Mouse (Mus musculus): Measurements from ENCODE around the gene Sphk2.
"Not testable (repeated sequence)": the region's sequence is repeated elsewhere in the genome, so short reads cannot be mapped to it uniquely, and the experiment has no call there.

The Sphk2 gene

GRCm38 (mm10) chr7:45693921-45694591 is 23.7 kb downstream of the Sphk2 start, which contains the start of gene Sec1:
Gene Sec1 (minus strand): TSS chr7:45694402.
- DNase-seq (ENCODE audit: low spot score), result no peak

DNA sequence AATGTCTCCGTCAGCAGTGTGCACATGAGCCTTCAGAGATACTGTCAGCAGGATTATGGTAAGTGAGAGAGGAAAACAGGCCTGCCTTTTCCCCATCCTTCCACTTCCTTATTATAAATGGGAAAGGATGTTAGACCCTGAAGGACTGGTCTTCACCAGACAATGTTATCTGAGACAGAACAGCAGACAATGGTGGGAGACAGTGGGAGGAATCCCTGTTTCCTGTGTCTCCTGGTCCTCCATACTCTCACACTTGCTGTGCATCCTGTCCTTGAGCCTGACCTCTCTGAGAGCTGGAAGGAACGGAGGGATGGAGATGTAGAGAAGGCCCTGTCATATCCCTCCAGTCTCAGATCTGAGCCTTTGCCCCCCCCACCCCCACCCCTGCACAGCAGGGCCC is 25.4 kb downstream of the Sphk2 start:
- no peak for DNase-seq (ENCODE audit: low spot score)

GRCm38 (mm10) chr7:45689800-45690199 is 28.0 kb downstream of the Sphk2 start:
- no peak for DNase-seq (ENCODE audit: low spot score)

DNA sequence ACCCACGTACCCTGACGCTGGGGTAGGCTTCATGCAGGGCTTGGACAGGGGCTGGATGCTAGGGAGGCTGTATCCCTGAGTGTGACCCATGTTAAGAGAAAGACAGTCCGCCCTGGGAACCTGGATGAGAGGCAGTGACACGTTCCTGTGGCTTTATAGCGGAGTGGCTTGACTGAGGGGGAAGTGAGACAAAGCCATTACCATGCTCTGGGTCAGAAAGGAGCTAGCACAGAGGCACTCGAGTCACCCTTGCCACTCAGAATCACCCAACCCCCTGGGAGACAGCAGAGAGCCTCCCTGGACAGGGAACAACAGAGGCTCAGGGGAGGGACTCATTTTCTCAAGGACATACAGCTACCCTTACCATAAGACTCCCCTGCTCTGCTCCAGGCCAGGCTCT is 28.7 kb downstream of the Sphk2 start:
- DNase-seq (ENCODE audit: low spot score), result no peak

GRCm38 (mm10) chr7:45686841-45687240 is 31.0 kb downstream of the Sphk2 start:
- no peak for DNase-seq (ENCODE audit: low spot score)

- DNase-seq (ENCODE audit: low spot score), result no peak
These were observed 32.0 kb downstream of the Sphk2 start for GRCm38 (mm10) chr7:45685811-45686210.

- DNase-seq (ENCODE audit: low spot score), result no peak
These were observed 34.3 kb downstream of the Sphk2 start, which contains the start of gene Ntn5 for GRCm38 (mm10) chr7:45683396-45684050. Gene Ntn5 (plus strand): TSS chr7:45684022.

DNA sequence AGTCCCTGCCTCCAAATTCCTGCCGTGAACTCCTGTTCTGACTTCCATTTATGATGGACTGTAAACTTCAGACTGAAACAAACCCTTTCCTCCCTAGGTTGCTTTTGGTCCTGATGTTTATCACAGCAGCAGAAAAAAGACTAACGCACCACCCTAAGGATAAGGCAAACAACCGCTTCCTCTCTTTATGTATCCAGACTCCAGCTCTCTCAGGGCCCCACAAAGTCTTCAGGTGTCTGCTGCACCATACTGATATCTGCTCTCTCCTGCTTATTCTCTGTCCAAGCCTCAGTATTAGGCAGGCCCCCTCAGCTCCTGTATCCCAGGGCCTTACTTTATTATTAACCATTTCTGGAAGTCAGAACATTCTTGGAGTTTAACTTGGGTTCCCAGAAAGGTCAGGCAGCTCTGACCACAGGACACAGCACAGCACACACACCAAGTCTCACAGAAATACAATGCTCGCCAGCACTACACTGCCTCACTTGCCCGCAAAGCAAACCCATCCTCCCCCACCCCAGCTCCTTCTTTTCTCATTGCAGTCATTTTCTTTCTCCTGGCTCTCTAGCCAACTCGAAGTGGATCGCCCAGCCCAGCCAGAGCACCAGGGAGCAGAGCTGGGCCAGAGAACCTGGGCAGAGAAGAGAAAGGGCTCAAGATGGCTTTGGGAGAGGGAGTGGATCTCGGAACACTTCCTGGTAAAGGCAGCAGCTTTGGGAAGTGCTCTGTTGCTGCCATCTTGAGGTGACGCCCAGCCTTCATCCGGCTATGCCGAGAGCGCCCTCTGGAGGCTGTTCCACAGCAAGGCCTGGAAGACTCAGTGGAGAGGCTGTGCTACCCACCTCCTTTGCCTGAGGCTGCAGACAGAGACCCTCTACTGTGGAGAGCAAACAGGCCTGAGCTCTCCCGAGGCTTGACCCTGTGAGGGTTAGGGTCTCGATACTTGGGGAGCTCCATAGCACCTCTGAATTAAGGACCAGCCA is 35.4 kb downstream of the Sphk2 start:
- peak; percentile 86 for DNase-seq (ENCODE audit: low spot score)

GRCm38 (mm10) chr7:45681046-45681736 is 36.6 kb downstream of the Sphk2 start:
- no peak for DNase-seq (ENCODE audit: low spot score)

GRCm38 (mm10) chr7:45679966-45680621 is 37.7 kb downstream of the Sphk2 start:
- DNase-seq (ENCODE audit: low spot score), result no peak

DNA sequence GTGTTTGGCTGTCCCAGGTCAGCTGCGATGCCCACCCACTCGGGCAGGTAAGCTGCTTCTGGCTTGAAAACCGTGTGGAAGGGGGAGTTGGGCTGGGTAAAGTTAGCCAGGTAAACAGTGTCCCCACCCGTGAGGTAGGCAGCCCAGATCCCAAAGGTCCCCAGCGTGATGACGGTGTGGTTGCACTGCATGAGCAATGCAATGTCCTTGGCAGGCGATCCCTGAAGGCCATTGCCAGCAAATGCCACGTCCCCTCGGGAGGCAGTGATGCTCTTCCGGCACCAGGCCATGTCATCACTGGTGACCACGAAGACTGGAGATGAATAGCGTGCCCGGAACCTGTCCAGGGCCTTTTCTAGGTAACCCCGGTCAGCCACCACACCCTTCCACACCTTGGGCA is 39.3 kb downstream of the Sphk2 start:
- DNase-seq (ENCODE audit: low spot score), result no peak

- no peak for DNase-seq (ENCODE audit: low spot score)
These were observed 40.0 kb downstream of the Sphk2 start for GRCm38 (mm10) chr7:45677627-45678295.

DNA sequence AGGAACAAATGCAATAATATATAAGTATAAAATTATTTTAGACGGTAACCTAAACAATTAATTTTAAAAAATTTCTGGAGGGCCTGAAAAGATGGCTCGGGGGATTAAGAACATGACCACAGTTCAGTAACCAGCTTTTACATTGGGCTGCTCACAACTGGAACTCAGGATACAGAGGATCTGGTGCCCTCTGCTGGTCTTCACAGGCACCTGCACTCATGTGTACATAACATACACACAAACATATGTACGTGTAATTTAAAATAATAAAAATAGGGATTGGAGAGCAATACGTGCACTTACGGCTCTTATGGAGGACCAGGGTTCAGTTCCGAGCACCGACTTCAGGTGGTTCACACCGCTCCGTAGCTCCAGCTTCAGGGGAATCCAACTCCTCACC is 48.9 kb downstream of the Sphk2 start:
- DNase-seq (ENCODE audit: low spot score), result no peak

- no peak for DNase-seq (ENCODE audit: low spot score)
These were observed 50.0 kb downstream of the Sphk2 start for GRCm38 (mm10) chr7:45667761-45668160.

DNA sequence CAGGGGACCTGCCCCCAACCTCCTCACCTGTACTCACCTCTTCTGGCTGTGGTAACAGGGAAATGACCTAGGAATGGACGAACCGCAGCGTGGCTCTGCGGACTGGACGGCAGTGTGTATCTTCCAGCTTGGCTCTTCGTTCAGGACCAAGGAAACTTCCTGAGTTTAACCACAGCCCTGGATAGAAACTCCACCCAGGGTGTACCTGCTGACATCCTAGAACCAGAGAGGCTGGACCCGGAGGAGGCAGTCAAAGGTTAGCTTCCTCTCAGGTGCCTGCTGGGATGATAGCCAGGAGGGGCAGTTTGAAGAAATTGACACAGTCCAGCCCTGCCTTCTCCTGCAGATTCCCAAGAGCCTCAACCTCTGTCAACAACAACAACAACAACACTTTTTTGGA is 51.6 kb downstream of the Sphk2 start, which contains the start of gene Fut2:
Gene Fut2 (minus strand): TSS at position 234 of the 400 bp plus-strand sequence.
- no peak for DNase-seq (ENCODE audit: low spot score)

DNA sequence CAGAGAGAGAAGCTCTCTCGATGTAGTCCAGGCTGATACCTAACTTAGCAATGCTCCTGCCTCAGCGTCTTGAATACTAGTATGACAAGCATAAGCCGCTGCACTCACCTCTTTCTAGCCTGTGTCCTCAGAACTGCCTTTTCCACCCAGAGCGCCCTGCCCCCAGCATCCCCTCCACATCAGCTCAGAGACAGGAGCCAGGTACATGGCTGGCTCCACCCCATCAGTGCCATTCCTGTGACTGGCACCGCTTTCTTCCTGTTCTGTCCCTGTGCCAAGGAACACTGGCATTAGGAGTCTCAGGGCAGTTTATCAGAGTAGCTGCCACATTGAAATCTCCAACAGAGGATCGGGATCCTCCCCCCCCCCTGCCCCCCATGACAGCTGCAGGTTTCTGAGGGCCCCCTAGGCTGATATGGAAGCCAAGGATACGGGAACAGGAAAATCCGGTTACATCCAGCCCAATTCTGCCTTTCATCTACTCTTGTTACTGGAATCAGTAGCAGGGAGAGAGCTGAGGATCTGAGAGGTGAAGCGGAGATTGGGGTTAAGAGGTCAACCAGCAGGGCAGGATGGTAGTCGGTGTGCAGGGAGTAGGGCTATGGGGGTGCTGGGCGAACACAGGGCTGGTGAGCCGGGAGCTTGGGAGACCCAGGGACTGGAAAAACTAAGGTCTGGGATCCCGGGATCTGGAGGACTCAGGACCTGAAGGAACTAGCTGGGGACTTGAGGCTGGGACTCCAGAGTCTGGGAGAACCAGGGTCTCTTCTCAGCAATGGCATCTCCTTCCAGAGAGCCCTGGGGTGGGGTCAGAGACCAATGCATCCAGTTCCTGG is 52.3 kb downstream of the Sphk2 start:
- no peak for DNase-seq (ENCODE audit: low spot score)

DNA sequence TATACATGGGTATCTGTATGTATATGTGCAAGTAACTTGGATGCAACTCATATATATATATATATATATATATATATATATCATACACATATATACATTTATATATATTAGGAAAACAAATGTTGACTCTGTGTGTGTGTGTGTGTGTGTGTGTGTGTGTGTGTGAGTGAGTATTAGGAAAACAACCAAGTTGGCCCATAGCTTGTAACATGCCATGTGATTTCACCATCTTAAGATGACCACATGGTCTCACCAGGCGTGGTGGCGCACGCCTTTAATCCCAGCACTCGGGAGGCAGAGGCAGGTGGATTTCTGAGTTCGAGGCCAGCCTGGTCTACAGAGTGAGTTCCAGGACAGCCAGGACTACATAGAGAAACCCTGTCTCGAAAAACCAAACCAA is 56.1 kb downstream of the Sphk2 start:
- DNase-seq (ENCODE audit: low spot score), result not testable (repeated sequence)

- no peak for DNase-seq (ENCODE audit: low spot score)
These were observed 56.9 kb downstream of the Sphk2 start for GRCm38 (mm10) chr7:45660746-45661478.

All from ovary, postnatal 14 days (tissue).